Mouse (Mus musculus): ENCODE measurements around the gene Syt16. TPM values are rescaled to one million over a fixed set of nuclear protein-coding genes. Genes with fewer than 3 reads are reported as not detected.

Gene Syt16
- total RNA-seq, 2 experiments from 2014 or later: 52.5 to 58.8 TPM

GRCm38 (mm10) chr12:74202431-74203042 is 205.1 kb downstream of the Syt16 start:
- no peak for DNase-seq (ENCODE audit: low spot score in 2 of 2)

DNA sequence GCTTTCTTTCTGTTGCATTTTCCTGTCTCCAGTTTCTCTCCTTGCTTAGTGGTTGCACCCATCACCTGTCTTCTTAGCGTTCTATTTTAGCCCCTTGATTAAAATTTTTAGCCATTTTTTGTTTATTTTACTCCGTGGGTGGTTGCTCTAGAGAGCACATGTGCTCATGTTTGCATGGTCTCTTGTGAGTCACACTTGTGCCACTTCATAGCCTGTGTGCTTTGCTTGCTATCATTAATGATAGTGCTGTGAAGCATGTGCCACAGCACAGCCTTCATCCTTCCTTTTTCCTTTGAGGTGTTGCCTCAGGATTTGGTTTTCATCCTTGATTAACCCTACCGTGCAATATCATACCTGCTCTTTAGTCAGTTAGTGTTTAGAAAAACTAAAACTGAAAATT is 214.7 kb downstream of the Syt16 start:
- no peak for DNase-seq (ENCODE audit: low spot score in 2 of 2)

GRCm38 (mm10) chr12:74216103-74216728 is 218.8 kb downstream of the Syt16 start:
- DNase-seq (ENCODE audit: low spot score in 2 of 2): peak in 1 of 2 experiments; percentile 31

DNA sequence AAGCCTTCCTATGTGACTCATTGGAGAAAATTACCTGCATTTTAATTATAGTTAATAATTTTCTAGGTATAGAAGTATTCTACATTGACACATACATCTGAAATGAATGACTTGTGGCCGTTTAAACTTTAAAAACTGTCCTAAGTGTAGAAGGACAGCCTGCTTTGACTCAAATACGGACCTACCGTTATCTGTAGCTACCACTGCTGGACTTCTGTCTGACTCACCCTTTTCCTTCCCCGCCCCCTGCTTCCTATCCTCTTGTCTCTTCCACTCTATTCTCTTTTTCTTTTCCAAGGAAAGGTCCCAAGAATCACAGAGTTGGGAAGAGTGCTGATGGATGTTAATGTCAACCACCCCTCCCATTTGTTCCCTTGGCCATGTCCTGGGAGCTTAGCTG is 222.4 kb downstream of the Syt16 start:
- no peak for DNase-seq (ENCODE audit: low spot score in 2 of 2)

DNA sequence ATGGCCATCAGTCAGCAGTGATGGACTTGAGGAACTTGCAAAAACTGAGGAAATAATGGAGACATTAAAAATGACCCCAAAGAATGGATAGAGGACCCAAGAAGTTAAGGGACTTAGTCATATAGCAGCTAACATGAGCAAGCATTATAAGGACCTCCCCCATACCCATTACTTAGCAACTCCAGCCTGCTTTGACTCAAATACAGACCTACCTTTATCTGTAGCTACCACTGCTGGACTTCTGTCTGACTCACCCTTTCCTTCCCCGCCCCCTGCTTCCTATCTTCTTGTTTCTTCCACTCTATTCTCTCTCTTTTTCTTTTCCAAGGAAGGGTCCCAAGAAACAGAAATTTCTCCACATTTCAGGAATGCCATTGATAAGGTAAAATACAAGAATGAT is 223.2 kb downstream of the Syt16 start:
- DNase-seq (ENCODE audit: low spot score in 2 of 2): no peak

DNA sequence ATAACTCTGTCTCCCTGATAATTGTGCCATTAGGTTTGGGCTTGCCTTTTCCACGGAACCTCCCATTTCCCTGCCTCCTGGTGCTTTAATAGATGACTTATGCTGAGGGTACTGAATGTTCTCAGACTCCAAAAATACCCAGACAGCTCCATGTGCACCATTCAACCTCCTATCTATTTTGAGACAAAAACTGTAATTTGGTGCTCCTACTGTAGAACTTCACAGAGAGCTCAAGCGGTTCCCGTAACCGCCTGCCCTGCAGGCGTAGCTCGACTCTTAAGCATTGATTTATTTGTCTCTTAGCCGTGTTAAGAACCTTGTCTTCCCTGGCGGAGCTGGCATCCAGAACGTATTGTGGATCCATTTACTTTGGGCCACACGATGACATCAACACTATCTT is 233.3 kb downstream of the Syt16 start:
- peak; percentile 34 to 79 for DNase-seq (ENCODE audit: low spot score in 2 of 2)

- DNase-seq (ENCODE audit: low spot score in 2 of 2): no peak
Observed at GRCm38 (mm10) chr12:74232845-74233244, 235.4 kb downstream of the Syt16 start.

DNA sequence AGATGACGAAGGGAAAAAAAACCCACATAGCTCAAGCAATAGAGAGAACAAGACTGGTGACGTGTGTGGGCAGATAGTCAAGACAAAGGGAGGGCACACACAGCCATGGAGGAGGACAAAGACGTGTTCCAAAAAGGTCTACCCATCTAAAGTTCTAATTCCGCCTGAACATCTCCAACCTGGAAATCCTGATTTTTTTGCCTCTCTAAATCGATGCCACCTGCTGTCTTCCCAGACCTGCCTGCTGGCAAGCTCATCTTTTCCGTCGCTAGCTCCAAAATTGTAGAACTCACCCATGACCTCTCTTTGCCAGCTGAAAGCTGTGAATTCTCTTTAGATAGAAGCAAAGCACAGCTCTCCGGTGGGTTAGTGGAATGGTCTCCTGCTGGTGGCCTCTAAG is 238.7 kb downstream of the Syt16 start:
- DNase-seq (ENCODE audit: low spot score in 2 of 2): no peak

GRCm38 (mm10) chr12:74238056-74238455 is 240.6 kb downstream of the Syt16 start:
- DNase-seq (ENCODE audit: low spot score in 2 of 2): peak; percentile 34 to 71

GRCm38 (mm10) chr12:74238806-74239205 is 241.3 kb downstream of the Syt16 start:
- DNase-seq (ENCODE audit: low spot score in 2 of 2): no peak

DNA sequence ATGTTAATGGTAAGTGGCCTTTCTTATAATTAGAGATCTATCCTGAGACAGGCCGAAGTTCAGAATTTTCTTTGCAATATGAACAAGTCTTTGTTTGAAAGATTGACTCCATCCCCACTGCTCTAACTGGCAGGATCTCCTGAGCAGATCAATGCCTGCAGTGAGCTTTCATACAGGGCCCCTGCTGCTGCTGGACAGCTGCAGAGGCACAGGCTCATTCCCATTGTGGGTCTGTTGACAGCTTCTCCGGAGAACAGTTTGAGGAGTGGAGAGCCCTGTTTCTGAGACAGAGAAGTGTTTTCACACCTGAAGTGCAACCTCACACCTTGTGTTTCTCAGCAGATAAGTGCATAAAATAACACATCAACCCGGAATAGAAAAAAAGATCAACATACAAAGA is 267.4 kb downstream of the Syt16 start:
- no peak for DNase-seq (ENCODE audit: low spot score in 2 of 2)

- no peak for DNase-seq (ENCODE audit: low spot score in 2 of 2)
Observed at GRCm38 (mm10) chr12:74267049-74267448, 269.6 kb downstream of the Syt16 start.

DNA sequence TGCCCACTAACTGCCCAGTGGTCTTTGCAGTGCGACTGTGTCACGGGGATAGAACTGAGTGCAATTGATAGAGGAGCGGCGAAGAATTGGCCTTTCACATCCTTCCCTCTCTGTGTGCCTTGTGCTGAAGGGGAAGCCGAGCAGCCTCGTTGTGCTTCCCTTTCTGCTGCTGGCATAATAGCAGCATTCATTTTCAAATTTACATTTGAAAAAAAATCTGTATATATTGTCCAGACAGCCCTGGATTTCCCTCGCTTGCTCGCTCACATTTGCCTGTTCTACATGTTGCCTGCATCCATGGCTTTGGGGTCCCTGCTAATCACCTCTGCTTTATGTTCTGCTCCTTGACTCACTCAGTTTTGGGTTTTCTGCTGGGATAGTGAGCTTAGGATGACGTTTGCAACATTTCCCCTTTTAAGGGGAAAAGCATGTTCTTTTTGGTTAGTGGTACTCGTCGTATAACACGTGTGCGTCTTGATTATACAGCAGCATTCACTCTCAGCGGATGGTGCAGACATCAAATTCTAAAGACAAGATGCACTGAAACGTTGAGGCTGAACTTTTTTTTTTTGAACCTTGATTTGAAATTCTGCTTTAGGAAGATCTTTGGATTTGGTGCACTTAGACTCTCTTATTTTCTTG is 271.3 kb downstream of the Syt16 start:
- no peak for DNase-seq (ENCODE audit: low spot score in 2 of 2)

GRCm38 (mm10) chr12:74272545-74272944 is 275.1 kb downstream of the Syt16 start:
- DNase-seq (ENCODE audit: low spot score in 2 of 2): no peak

- no peak for DNase-seq (ENCODE audit: low spot score in 2 of 2)
Observed at GRCm38 (mm10) chr12:74277265-74277664, 279.8 kb downstream of the Syt16 start.

- peak in 1 of 2 experiments; percentile 79 for DNase-seq (ENCODE audit: low spot score in 2 of 2)
Observed at GRCm38 (mm10) chr12:74281403-74281802, 283.9 kb downstream of the Syt16 start.

- no peak for DNase-seq (ENCODE audit: low spot score in 2 of 2)
Observed at GRCm38 (mm10) chr12:74282846-74283245, 285.4 kb downstream of the Syt16 start.

DNA sequence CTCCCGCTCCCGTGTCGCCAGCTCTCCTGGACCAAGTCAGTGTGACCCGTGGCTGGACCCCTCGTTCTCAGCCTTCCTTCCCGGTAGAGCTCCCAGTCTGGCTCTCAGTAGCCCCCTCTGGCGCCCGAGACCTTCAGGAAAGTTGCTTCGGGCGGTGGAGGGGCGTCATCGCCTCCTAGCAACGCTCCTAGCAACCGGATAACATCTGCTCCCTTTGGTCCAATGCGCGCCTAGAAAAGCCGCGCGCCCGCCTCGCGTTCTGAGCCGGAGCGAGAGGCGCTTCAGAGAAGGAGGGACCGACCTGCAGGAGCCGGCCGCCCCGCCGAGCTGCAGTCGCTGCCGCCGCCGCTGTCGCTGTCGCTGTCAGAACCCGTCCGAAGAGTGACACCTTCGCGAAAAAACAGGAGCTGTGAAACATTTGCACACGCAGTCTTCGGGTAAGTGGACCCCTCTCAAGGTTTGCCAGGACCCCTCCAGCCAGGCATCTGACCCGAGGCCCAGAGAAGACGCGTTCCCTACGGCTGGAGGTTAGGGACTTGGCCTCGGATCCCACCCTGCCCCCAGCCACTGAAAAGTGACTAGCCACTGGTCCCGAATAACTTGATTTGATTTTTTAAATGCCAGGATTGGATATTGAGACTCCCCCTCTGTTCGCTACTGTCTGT is 286.7 kb downstream of the Syt16 start:
- peak; percentile 94 to 97 for DNase-seq (ENCODE audit: low spot score in 2 of 2)

DNA sequence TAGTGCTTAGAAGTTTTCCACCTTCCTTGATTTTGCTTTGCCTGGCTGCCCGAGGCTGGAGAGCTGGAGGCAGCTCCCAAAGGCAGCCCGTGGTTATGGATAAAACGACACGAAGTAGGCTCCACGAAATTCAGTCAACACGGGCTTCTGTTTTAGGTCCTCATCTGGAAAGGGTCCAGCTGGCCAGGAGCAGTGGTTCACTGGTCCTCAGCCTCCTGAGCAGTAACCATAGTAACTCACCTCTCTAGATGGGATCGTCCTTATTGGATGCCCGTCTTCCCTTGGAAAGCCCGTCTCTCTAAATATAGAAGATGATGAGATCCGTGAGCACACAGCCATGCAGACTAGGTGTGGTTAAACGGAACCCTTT is 287.2 kb downstream of the Syt16 start:
- peak in 1 of 2 experiments; percentile 62 for DNase-seq (ENCODE audit: low spot score in 2 of 2)

DNA sequence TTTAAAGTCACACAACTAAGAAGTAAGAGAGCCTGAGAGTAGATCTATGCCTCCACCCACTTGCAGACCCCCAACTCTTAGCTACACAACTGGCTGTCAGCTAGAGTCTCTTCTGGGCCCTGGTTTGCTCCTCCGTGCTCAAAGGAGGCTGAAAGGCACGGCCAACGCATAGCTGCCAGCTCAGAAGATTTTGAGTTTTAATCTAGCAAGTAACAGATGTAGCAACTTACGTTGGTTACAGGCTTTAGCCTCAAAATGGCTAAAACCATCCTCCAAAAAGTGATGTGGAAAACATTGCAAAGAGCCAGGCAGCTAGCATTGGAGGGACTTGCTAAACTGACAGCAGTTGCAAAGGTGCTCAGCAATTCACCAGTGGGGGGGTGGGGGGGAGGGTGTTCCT is 293.5 kb downstream of the Syt16 start:
- DNase-seq (ENCODE audit: low spot score in 2 of 2): no peak

- DNase-seq (ENCODE audit: low spot score in 2 of 2): peak in 1 of 2 experiments; percentile 81
Observed at GRCm38 (mm10) chr12:74293624-74294023, 296.2 kb downstream of the Syt16 start.

DNA sequence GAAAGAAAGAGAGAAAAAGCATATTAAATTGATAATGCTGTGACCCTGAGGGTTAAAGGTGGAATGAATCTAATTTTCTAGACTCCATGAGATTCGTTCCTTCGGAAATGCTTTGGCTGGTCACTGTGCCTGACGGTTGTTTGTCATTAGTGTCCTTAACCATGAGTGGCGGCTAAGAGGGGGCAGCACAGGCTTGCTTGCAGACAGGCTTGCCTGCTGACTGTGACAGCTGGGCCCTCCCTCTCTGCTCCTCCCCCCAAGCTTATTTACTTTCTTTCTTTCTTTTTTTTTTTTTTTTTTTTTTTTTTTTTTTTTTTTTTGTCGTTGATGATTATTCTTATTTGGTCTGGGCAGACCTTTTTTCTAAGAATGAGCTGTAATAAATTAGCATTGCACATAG is 298.9 kb downstream of the Syt16 start:
- no peak for DNase-seq (ENCODE audit: low spot score in 2 of 2)

All from layer of hippocampus, adult 18-20 months (tissue).